In genomic region chr9:65547844-65548243, GRCm38 (mm10) we compare ENCODE assay signal across 15 mouse cellular contexts. TPM values are rescaled to one million over a fixed set of nuclear protein-coding genes. Genes with fewer than 3 reads are reported as not detected.
A peak's percentile ranks its signal among the peaks of the same experiment; 100 is the strongest.
DNase-seq lines count a peak whose midpoint lies in the region; ATAC-seq and TF ChIP-seq lines count a peak whose summit lies in the region.
"Had no signal": no experiment of that assay in that cellular context is flagged by ENCODE, and none has a peak within 500 bp of the region (broad histone marks: within the 10 kb centered on the region; RNA-seq: fewer than 3 reads in every experiment).

No protein-coding gene starts in this region.

- peaks cover 12% of the 10 kb centered on the region for H3K4me1 ChIP-seq in intestine, embryonic 15.5 days (replicated peaks)
- H3K4me1 ChIP-seq in intestine, postnatal 0 days (replicated peaks; ENCODE audit: control insufficient read depth, insufficient read depth, low read length): 0 out of 2 replicates have a peak, but pooled peaks cover 2% of the 10 kb centered on the region
- peaks cover 47% of the 10 kb centered on the region for H3K4me1 ChIP-seq in limb, embryonic 10.5 days

- ATAC-seq in intestine, embryonic 15.5 days: no peak
- ATAC-seq in intestine, postnatal 0 days: no peak
- ATAC-seq: forebrain, embryonic 16.5 days had no signal

- H3K27ac ChIP-seq in intestine, embryonic 15.5 days: no peak overlapping the region
- H3K27ac ChIP-seq in intestine, postnatal 0 days (ENCODE audit: low read depth, low read length): no peak overlapping the region
- H3K27ac ChIP-seq in limb, embryonic 10.5 days: peak overlapping the region; percentile 37
- H3K27ac ChIP-seq: hindbrain, embryonic 15.5 days had no signal

- 0 out of 2 replicates have a peak overlapping the region, but pooled peaks have one; percentile 10 for H3K9ac ChIP-seq in intestine, embryonic 15.5 days
- H3K9ac ChIP-seq in intestine, postnatal 0 days (ENCODE audit: low read depth, low read length): no peak overlapping the region
- H3K9ac ChIP-seq: hindbrain, embryonic 15.5 days had no signal

- DNase-seq in adrenal gland, postnatal 14 days: peak; percentile 56
- peak; percentile 24 for DNase-seq in adrenal gland, postnatal 25 days
- no peak for DNase-seq in limb, embryonic 10.5 days (ENCODE audit: low spot score)
- DNase-seq in cerebellum, postnatal 10 days: no peak
- no peak for DNase-seq in gastrocnemius, adult 8-10 months (ENCODE audit: low spot score in 2 of 2)
- DNase-seq: cerebellum, adult 9-11 months; kidney, postnatal 36 days; thymus, postnatal 4 days had no signal

- no peaks in the 10 kb centered on the region for H3K36me3 ChIP-seq in intestine, embryonic 15.5 days
- H3K36me3 ChIP-seq in intestine, postnatal 0 days (ENCODE audit: control insufficient read depth, insufficient read depth): no peaks in the 10 kb centered on the region
- 0 out of 2 replicates have a peak, but pooled peaks cover 8% of the 10 kb centered on the region for H3K36me3 ChIP-seq in limb, embryonic 10.5 days
- H3K36me3 ChIP-seq: hindbrain, embryonic 15.5 days had no signal

- TF ChIP-seq CTCF in intestine, postnatal 0 days (IDR thresholded peaks at IDR 0.05; ENCODE audit: low read depth): no peak

- H3K4me2 ChIP-seq in intestine, embryonic 15.5 days (replicated peaks): no peak overlapping the region
- H3K4me2 ChIP-seq in intestine, postnatal 0 days (replicated peaks; ENCODE audit: low read depth): no peak overlapping the region
- H3K4me2 ChIP-seq: hindbrain, embryonic 15.5 days had no signal

- no peak overlapping the region for H3K4me3 ChIP-seq in intestine, embryonic 15.5 days (replicated peaks)
- no peak overlapping the region for H3K4me3 ChIP-seq in intestine, postnatal 0 days (ENCODE audit: low read depth, low read length)
- no peak overlapping the region for H3K4me3 ChIP-seq in limb, embryonic 10.5 days
- H3K4me3 ChIP-seq: hindbrain, embryonic 15.5 days had no signal

- H3K9me3 ChIP-seq in intestine, embryonic 15.5 days: no peaks in the 10 kb centered on the region
- no peaks in the 10 kb centered on the region for H3K9me3 ChIP-seq in intestine, postnatal 0 days (ENCODE audit: control insufficient read depth)
- H3K9me3 ChIP-seq in limb, embryonic 10.5 days (replicated peaks): no peaks in the 10 kb centered on the region
- H3K9me3 ChIP-seq: hindbrain, embryonic 15.5 days; megakaryocyte, embryonic 14.5 days had no signal

- H3K27me3 ChIP-seq in intestine, embryonic 15.5 days (replicated peaks): no peaks in the 10 kb centered on the region
- no peaks in the 10 kb centered on the region for H3K27me3 ChIP-seq in intestine, postnatal 0 days (replicated peaks; ENCODE audit: control insufficient read depth, insufficient read depth, low read length)
- no peaks in the 10 kb centered on the region for H3K27me3 ChIP-seq in limb, embryonic 10.5 days (ENCODE audit: low read depth, poor library complexity, severe bottlenecking)
- H3K27me3 ChIP-seq: hindbrain, embryonic 15.5 days; megakaryocyte, embryonic 14.5 days had no signal

- WGBS in intestine, embryonic 15.5 days: 64% methylated on average over 4 of the region's 4 CpGs
- WGBS in intestine, postnatal 0 days: 78% methylated on average over 4 of the region's 4 CpGs
- WGBS in limb, embryonic 10.5 days: 70% methylated on average over 4 of the region's 4 CpGs

RNA-seq across cellular contexts. Expression of gene Ankdd1a, which starts 27.9 kb away (rescaled TPM):
- not detected in 2 replicates for polyA plus RNA-seq in intestine, embryonic 15.5 days (2015; fragmentation: Nextera tagmentation; extraction: Ambion mirVana)
- polyA plus RNA-seq in intestine, postnatal 0 days (2015; fragmentation: Nextera tagmentation; extraction: Ambion mirVana): not detected in 2 replicates
- total RNA-seq in adrenal gland, postnatal 14 days (2021): 0.41 TPM in 1 of 2 replicates, not detected in the other
- total RNA-seq in adrenal gland, postnatal 25 days (2021): 2.1 and 3.5 TPM in 2 replicates
- not detected in 2 replicates for polyA plus RNA-seq in limb, embryonic 10.5 days (2016; fragmentation: Nextera tagmentation; extraction: Ambion mirVana)
- not detected for total RNA-seq in gastrocnemius, adult 8-10 months (2022)
- total RNA-seq: granulocyte monocyte progenitor cell, adult 5-6 weeks had no signal
- polyA plus RNA-seq: embryonic facial prominence, embryonic 11.5 days had no signal

RNA-seq across cellular contexts. Expression of gene Plekho2, which starts 32.0 kb away (rescaled TPM):
- 11.0 and 11.2 TPM in 2 replicates for polyA plus RNA-seq in intestine, embryonic 15.5 days (2015; fragmentation: Nextera tagmentation; extraction: Ambion mirVana)
- 6.6 and 6.7 TPM in 2 replicates for polyA plus RNA-seq in intestine, postnatal 0 days (2015; fragmentation: Nextera tagmentation; extraction: Ambion mirVana)
- total RNA-seq in adrenal gland, postnatal 14 days (2021): 36.1 and 48.0 TPM in 2 replicates
- 58.2 and 64.5 TPM in 2 replicates for total RNA-seq in adrenal gland, postnatal 25 days (2021)
- 10.0 and 13.0 TPM in 2 replicates for polyA plus RNA-seq in limb, embryonic 10.5 days (2016; fragmentation: Nextera tagmentation; extraction: Ambion mirVana)
- total RNA-seq in gastrocnemius, adult 8-10 months (2022): 1 to 10 TPM; 2.7 to 4.0 (median 3.0) TPM

RNA-seq across cellular contexts. Expression of gene Pif1, which starts 39.1 kb away (rescaled TPM):
- 9.1 and 9.6 TPM in 2 replicates for polyA plus RNA-seq in intestine, embryonic 15.5 days (2015; fragmentation: Nextera tagmentation; extraction: Ambion mirVana)
- polyA plus RNA-seq in intestine, postnatal 0 days (2015; fragmentation: Nextera tagmentation; extraction: Ambion mirVana): 1.2 and 1.8 TPM in 2 replicates
- 1.7 and 2.9 TPM in 2 replicates for total RNA-seq in adrenal gland, postnatal 14 days (2021)
- 1.1 and 1.6 TPM in 2 replicates for total RNA-seq in adrenal gland, postnatal 25 days (2021)
- 24.5 and 26.7 TPM in 2 replicates for polyA plus RNA-seq in limb, embryonic 10.5 days (2016; fragmentation: Nextera tagmentation; extraction: Ambion mirVana)
- not detected for total RNA-seq in gastrocnemius, adult 8-10 months (2022)

Comparison
In these comparisons a context has a peak if more than half of its experiments do, and no peak if none do; other contexts are left out.
1. DNase-seq: peak in adrenal gland, postnatal 14 days (single experiment) and adrenal gland, postnatal 25 days (single experiment); none in limb, embryonic 10.5 days (single experiment), cerebellum, postnatal 10 days (0 of 2) and gastrocnemius, adult 8-10 months (0 of 2).